Mouse (Mus musculus): Measurements from ENCODE around the gene Rbm17. TPM values are rescaled to one million over a fixed set of nuclear protein-coding genes. Genes with fewer than 3 reads are reported as not detected.

Gene Rbm17
- polyA plus RNA-seq, 1 experiment from 2014 or later = 43.9 TPM

DNA sequence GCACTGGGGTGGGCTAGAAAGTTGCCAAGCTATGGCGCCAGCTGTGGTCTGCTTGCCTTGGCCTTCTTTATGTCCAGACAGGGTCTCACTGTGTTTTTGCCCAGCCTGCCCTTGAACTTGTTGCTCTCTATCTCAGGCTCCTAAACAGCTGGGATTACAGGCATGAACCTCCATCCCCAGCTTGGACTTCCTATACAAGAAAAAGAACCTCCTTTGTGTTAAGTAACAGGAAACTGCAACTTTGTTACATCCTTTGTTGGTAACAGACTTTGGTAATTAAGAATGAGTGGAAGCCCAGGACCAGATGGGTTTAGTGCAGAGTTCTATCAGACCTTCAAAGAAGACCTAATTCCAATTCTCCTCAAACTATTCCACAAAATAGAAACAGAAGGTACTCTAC, 30.3 kb downstream of the Rbm17 start:
- Histone ChIP-seq H3K27ac (ENCODE audit: low read length) (no peak overlapping the region), H3K9me3 (replicated peaks; ENCODE audit: control insufficient read depth, low read length) (no peaks in the 10 kb centered on the region), H3K9ac (ENCODE audit: low read depth, low read length) (no peak overlapping the region), H3K4me2 (ENCODE audit: low read depth, low read length) (no peak overlapping the region), H3K36me3 (ENCODE audit: control insufficient read depth, insufficient read depth) (no peaks in the 10 kb centered on the region), H3K4me3 (ENCODE audit: low read depth, low read length) (no peak overlapping the region), H3K4me1 (ENCODE audit: control insufficient read depth, low read depth, low read length) (no peaks in the 10 kb centered on the region), H3K27me3 (ENCODE audit: control insufficient read depth, insufficient read depth, low read depth, low read length) (no peaks in the 10 kb centered on the region)
- ATAC-seq (ENCODE audit: low read depth) = no peak
- WGBS (ENCODE audit: insufficient replicate concordance) = 54% methylated on average over 1 of the region's 1 CpGs

DNA sequence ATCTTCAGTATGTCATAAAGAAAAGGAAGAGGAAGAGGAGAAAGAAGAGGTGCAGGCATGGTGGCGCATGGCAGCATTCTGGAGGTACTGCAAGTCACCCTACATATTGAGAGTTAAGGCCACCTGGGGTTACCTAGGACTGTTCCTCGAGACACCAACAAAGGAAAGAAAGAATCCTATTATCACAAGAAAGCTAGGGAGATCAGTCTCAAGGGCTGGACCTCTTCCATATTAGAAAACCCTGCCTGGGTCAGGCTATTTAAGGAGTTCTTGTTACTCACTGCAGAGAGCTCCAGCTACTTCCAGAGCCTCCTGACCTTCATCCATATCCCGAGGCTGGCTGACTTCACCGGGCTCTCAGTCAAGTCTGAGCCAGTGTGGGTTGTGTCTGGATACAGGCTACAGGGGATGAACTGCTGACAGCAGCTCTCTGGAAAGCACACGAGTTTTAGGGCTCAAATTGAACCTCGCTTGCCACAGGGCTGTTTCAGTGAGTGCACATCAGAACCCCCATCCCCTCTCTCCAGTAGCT, 32.9 kb downstream of the Rbm17 start:
- no peak for ATAC-seq (ENCODE audit: low read depth)
- Histone ChIP-seq H3K27ac (ENCODE audit: low read length) (no peak overlapping the region), H3K36me3 (ENCODE audit: control insufficient read depth, insufficient read depth) (no peaks in the 10 kb centered on the region), H3K9me3 (replicated peaks; ENCODE audit: control insufficient read depth, low read length) (no peaks in the 10 kb centered on the region), H3K27me3 (ENCODE audit: control insufficient read depth, insufficient read depth, low read depth, low read length) (no peaks in the 10 kb centered on the region), H3K4me2 (ENCODE audit: low read depth, low read length) (no peak overlapping the region), H3K4me1 (ENCODE audit: control insufficient read depth, low read depth, low read length) (no peaks in the 10 kb centered on the region), H3K4me3 (ENCODE audit: low read depth, low read length) (no peak overlapping the region), H3K9ac (ENCODE audit: low read depth, low read length) (no peak overlapping the region)
- WGBS (ENCODE audit: insufficient replicate concordance) = 47% methylated on average over 6 of the region's 6 CpGs

DNA sequence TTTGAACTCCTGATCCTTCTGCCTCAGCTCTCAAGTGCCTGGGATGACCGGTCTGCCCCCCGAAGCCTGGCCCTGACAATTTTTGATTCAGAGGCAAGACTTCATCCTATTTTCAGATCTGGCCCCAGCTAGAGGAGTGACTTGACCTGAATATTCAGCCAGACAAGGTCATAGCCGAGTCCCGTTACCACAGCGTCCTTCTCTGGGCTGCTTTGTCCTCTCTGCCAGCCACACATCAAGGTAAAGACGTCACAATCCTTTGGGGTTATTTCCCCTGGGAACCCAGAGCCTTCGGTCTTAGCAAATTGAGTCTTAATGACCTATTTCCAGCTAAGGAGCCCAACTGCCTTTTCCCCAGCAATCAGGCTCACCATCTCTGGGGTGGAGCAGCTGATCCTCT, 35.5 kb downstream of the Rbm17 start:
- ATAC-seq (ENCODE audit: low read depth) = no peak
- H3K27me3 ChIP-seq (ENCODE audit: control insufficient read depth, insufficient read depth, low read depth, low read length) = no peaks in the 10 kb centered on the region
- no peak overlapping the region for H3K4me3 ChIP-seq (ENCODE audit: low read depth, low read length)
- H3K36me3 ChIP-seq (ENCODE audit: control insufficient read depth, insufficient read depth) = no peaks in the 10 kb centered on the region
- 74% methylated on average over 7 of the region's 7 CpGs for WGBS (ENCODE audit: insufficient replicate concordance)
- no peaks in the 10 kb centered on the region for H3K4me1 ChIP-seq (ENCODE audit: control insufficient read depth, low read depth, low read length)
- no peaks in the 10 kb centered on the region for H3K9me3 ChIP-seq (replicated peaks; ENCODE audit: control insufficient read depth, low read length)
- no peak overlapping the region for H3K9ac ChIP-seq (ENCODE audit: low read depth, low read length)
- no peak overlapping the region for H3K27ac ChIP-seq (ENCODE audit: low read length)
- no peak overlapping the region for H3K4me2 ChIP-seq (ENCODE audit: low read depth, low read length)

DNA sequence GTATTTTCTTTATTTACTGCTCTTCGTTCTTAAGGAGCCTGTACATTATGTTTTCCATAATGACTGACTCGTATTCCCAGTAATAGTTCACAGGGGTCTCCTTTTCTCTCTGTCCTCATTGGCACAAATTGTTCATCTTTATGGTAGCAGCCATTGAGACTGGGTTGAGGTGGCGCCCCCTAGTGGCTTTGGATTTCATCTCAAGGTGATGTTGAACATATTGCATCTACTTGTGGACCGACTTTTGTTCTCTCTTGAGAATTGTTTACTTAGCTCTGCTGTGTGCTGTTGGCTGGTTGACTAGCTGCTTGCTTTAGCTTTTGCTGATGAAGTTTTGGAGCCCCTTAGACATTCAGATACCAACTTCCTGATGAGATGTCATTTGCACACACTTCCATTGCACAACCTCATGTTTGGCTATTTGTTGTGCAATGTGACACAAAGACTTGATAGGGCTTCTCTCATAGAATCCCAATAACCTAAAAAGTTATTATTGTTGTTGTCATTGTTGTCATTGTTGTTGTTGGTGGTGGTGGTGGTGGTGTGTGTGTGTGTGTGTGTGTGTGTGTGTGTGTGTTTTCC, 36.1 kb downstream of the Rbm17 start:
- Histone ChIP-seq H3K27me3 (ENCODE audit: control insufficient read depth, insufficient read depth, low read depth, low read length) (no peaks in the 10 kb centered on the region), H3K9me3 (replicated peaks; ENCODE audit: control insufficient read depth, low read length) (no peaks in the 10 kb centered on the region), H3K4me2 (ENCODE audit: low read depth, low read length) (no peak overlapping the region), H3K36me3 (ENCODE audit: control insufficient read depth, insufficient read depth) (no peaks in the 10 kb centered on the region), H3K4me3 (ENCODE audit: low read depth, low read length) (no peak overlapping the region), H3K27ac (ENCODE audit: low read length) (no peak overlapping the region), H3K4me1 (ENCODE audit: control insufficient read depth, low read depth, low read length) (no peaks in the 10 kb centered on the region), H3K9ac (ENCODE audit: low read depth, low read length) (no peak overlapping the region)
- no peak for ATAC-seq (ENCODE audit: low read depth)
- WGBS (ENCODE audit: insufficient replicate concordance) = 38% methylated on average over 4 of the region's 4 CpGs

DNA sequence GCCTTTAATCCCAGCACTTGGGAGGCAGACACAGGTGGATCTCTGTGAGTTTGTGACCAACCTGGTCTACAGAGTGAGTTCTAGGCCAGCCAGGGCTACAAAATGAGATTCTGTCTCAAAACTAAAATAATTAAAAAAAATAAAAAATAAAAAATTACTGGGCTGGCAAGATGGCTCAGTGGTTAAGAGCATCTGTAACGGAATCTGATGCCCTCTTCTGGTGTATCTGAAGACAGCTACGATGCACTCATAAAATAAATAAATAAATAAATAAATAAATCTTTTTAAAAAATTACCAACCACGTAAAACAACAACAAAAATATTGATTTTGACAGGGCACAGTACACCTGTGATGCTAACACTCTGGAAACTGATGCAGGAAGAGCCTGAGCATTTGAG, 37.1 kb downstream of the Rbm17 start:
- ATAC-seq (ENCODE audit: low read depth) = no peak
- Histone ChIP-seq H3K4me3 (ENCODE audit: low read depth, low read length) (no peak overlapping the region), H3K4me1 (ENCODE audit: control insufficient read depth, low read depth, low read length) (no peaks in the 10 kb centered on the region)

DNA sequence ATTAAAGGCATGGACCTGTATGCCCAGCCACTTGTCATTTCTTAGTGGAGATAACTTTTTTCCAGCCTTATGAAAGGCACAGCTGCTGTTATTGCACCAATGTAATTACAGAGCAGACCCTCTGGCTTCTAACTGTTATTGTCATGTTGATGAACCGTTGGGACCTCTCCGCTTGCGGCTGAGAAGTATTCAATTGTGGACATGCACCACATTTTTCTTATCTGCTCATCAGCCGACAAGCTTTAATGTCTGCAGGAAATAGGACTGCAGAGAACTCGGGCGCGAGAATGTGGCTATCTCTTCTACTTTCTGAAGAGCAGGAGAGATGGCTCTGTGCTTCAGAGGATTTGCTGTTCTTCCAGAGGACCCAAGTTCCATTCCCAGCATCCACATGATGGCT, 37.7 kb downstream of the Rbm17 start:
- ATAC-seq (ENCODE audit: low read depth) = no peak
- H3K9ac ChIP-seq (ENCODE audit: low read depth, low read length) = no peak overlapping the region
- H3K36me3 ChIP-seq (ENCODE audit: control insufficient read depth, insufficient read depth) = no peaks in the 10 kb centered on the region
- H3K4me1 ChIP-seq (ENCODE audit: control insufficient read depth, low read depth, low read length) = no peaks in the 10 kb centered on the region
- no peaks in the 10 kb centered on the region for H3K27me3 ChIP-seq (ENCODE audit: control insufficient read depth, insufficient read depth, low read depth, low read length)
- 15% methylated on average over 7 of the region's 7 CpGs for WGBS (ENCODE audit: insufficient replicate concordance)
- no peak overlapping the region for H3K27ac ChIP-seq (ENCODE audit: low read length)
- no peak overlapping the region for H3K4me2 ChIP-seq (ENCODE audit: low read depth, low read length)
- no peak overlapping the region for H3K4me3 ChIP-seq (ENCODE audit: low read depth, low read length)
- H3K9me3 ChIP-seq (replicated peaks; ENCODE audit: control insufficient read depth, low read length) = no peaks in the 10 kb centered on the region

More for the DNA sequence above, 37.1 kb downstream of the Rbm17 start:
- Histone ChIP-seq H3K9ac (ENCODE audit: low read depth, low read length) (no peak overlapping the region), H3K27me3 (ENCODE audit: control insufficient read depth, insufficient read depth, low read depth, low read length) (no peaks in the 10 kb centered on the region), H3K36me3 (ENCODE audit: control insufficient read depth, insufficient read depth) (no peaks in the 10 kb centered on the region), H3K9me3 (replicated peaks; ENCODE audit: control insufficient read depth, low read length) (no peaks in the 10 kb centered on the region), H3K27ac (ENCODE audit: low read length) (no peak overlapping the region), H3K4me2 (ENCODE audit: low read depth, low read length) (no peak overlapping the region)
- 59% methylated on average over 3 of the region's 3 CpGs for WGBS (ENCODE audit: insufficient replicate concordance)

DNA sequence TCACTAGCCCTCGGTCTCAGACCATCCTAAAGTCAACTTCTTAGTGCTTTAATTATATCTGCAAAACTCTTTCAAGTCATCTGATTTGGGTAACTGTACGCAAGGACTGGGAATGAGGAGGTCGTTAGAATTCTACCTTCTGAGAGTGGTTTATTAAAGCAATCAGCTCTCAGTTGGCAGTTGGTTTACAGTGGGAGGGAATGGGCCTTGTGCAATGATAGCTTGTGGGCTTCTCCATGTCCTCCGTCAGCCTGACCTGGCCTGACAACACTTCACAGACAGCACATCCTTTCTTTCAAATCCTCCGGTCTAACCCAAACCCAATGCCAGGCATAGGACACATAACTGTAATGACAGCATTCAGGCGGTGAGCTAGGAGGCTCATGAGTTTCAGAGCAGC, 39.2 kb downstream of the Rbm17 start:
- no peak overlapping the region for H3K27ac ChIP-seq (ENCODE audit: low read length)
- no peak overlapping the region for H3K9ac ChIP-seq (ENCODE audit: low read depth, low read length)
- 59% methylated on average over 6 of the region's 6 CpGs for WGBS (ENCODE audit: insufficient replicate concordance)
- no peak for ATAC-seq (ENCODE audit: low read depth)
- H3K4me3 ChIP-seq (ENCODE audit: low read depth, low read length) = no peak overlapping the region
- no peaks in the 10 kb centered on the region for H3K4me1 ChIP-seq (ENCODE audit: control insufficient read depth, low read depth, low read length)
- H3K9me3 ChIP-seq (replicated peaks; ENCODE audit: control insufficient read depth, low read length) = no peaks in the 10 kb centered on the region
- H3K4me2 ChIP-seq (ENCODE audit: low read depth, low read length) = no peak overlapping the region
- no peaks in the 10 kb centered on the region for H3K36me3 ChIP-seq (ENCODE audit: control insufficient read depth, insufficient read depth)
- no peaks in the 10 kb centered on the region for H3K27me3 ChIP-seq (ENCODE audit: control insufficient read depth, insufficient read depth, low read depth, low read length)

DNA sequence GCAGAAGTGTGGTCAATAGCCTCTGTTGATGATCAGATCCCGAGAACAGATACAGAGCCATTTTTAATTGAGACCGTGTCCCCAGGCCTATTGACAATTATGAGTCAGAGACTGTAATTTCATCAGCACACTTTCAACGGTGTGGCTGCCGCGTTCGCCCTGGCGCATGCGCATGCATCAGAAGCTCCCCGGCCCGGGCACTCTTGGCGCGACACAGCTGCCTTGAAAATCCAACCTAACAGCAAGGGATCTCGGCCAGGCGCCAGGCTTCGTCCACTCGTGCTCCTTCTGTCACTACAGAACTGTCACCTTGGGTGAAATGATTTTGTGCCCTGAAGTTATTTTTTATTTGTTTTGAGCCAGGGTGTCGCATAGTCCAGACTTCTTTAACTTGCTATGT, 40.7 kb downstream of the Rbm17 start:
- Histone ChIP-seq H3K4me1 (ENCODE audit: control insufficient read depth, low read depth, low read length) (no peaks in the 10 kb centered on the region), H3K36me3 (ENCODE audit: control insufficient read depth, insufficient read depth) (no peaks in the 10 kb centered on the region), H3K27ac (ENCODE audit: low read length) (no peak overlapping the region), H3K9ac (ENCODE audit: low read depth, low read length) (no peak overlapping the region), H3K4me3 (ENCODE audit: low read depth, low read length) (no peak overlapping the region), H3K4me2 (ENCODE audit: low read depth, low read length) (no peak overlapping the region), H3K27me3 (ENCODE audit: control insufficient read depth, insufficient read depth, low read depth, low read length) (no peaks in the 10 kb centered on the region), H3K9me3 (replicated peaks; ENCODE audit: control insufficient read depth, low read length) (no peaks in the 10 kb centered on the region)
- no peak for ATAC-seq (ENCODE audit: low read depth)
- 81% methylated on average over 17 of the region's 17 CpGs for WGBS (ENCODE audit: insufficient replicate concordance)

DNA sequence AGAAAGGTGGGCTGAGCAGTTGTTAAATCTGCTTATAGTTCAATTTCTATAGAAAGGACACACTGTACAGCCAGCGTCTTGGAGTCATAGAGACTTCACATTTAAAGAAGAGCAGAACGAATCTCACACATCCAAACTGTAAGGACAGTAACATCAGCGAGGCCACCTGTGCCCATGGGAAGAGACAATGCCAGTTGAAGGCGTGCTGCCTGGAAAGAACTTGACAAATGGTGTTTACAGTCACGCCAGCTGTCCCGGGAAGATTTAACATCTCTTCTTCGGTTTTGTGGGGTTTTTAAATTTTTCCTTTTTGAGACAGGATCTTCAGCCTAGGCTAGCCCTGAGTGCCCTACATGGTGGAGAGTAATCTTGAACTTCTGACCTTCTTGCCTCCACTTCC, 45.3 kb downstream of the Rbm17 start:
- Histone ChIP-seq H3K36me3 (ENCODE audit: control insufficient read depth, insufficient read depth) (no peaks in the 10 kb centered on the region), H3K27ac (ENCODE audit: low read length) (no peak overlapping the region), H3K27me3 (ENCODE audit: control insufficient read depth, insufficient read depth, low read depth, low read length) (peaks cover 10% of the 10 kb centered on the region), H3K4me3 (ENCODE audit: low read depth, low read length) (no peak overlapping the region), H3K4me1 (ENCODE audit: control insufficient read depth, low read depth, low read length) (no peaks in the 10 kb centered on the region), H3K4me2 (ENCODE audit: low read depth, low read length) (no peak overlapping the region), H3K9me3 (replicated peaks; ENCODE audit: control insufficient read depth, low read length) (no peaks in the 10 kb centered on the region), H3K9ac (ENCODE audit: low read depth, low read length) (no peak overlapping the region)
- WGBS (ENCODE audit: insufficient replicate concordance) = 64% methylated on average over 7 of the region's 7 CpGs
- ATAC-seq (ENCODE audit: low read depth) = no peak

All from liver, embryonic 16.5 days (tissue).